Mouse (Mus musculus) intestine, embryonic 16.5 days (tissue): ENCODE results near the gene Dtd1. TPM values are rescaled to one million over a fixed set of nuclear protein-coding genes. Genes with fewer than 3 reads are reported as not detected.
A peak's percentile ranks its signal among the peaks of the same experiment; 100 is the strongest.

Experiments used
- ATAC-seq: fragments of 200-750 bp; cut with Nextera tagmentation; 2 replicates; pipeline ENCODE4 v1.8.0; 2017; ENCODE audit warnings: moderate TSS enrichment, moderate library complexity
- H3K27ac ChIP-seq: fragments of 300-500 bp; sonication (generic); 2 replicates; pipeline ENCODE4 v1.5.1; 2014; ENCODE audit warnings: mild to moderate bottlenecking, low read length
- H3K27me3 ChIP-seq: fragments of 300-500 bp; sonication (generic); replicated peaks from 2 replicates; pipeline ENCODE4 v1.6.1; 2014; ENCODE audit warnings: low read length, control low read depth, mixed read lengths; ENCODE audit not compliant: control insufficient read depth, insufficient read depth
- H3K36me3 ChIP-seq: fragments of 300-500 bp; sonication (generic); 2 replicates; pipeline ENCODE4 v1.6.1; 2014; ENCODE audit warnings: low read length, control low read depth; ENCODE audit not compliant: control insufficient read depth, insufficient read depth
- H3K4me1 ChIP-seq: fragments of 300-500 bp; sonication (generic); 2 replicates; pipeline ENCODE4 v1.6.1; 2014; ENCODE audit warnings: low read length, control low read depth, mixed read lengths; ENCODE audit not compliant: control insufficient read depth, insufficient read depth
- H3K4me2 ChIP-seq: fragments of 300-500 bp; sonication (generic); 2 replicates; pipeline ENCODE4 v1.6.1; 2014; ENCODE audit warnings: low read depth, low read length, control low read depth
- H3K4me3 ChIP-seq: fragments of 300-500 bp; sonication (generic); 2 replicates; pipeline ENCODE4 v1.5.1; 2014; ENCODE audit warnings: mild to moderate bottlenecking, low read length
- H3K9ac ChIP-seq: fragments of 300-500 bp; sonication (generic); 2 replicates; pipeline ENCODE4 v1.6.1; 2014; ENCODE audit warnings: low read depth, low read length
- H3K9me3 ChIP-seq: fragments of 300-500 bp; sonication (generic); 2 replicates; pipeline ENCODE4 v1.6.1; 2016; ENCODE audit warnings: low read length, control low read depth; ENCODE audit not compliant: control insufficient read depth
- WGBS: fragments of 180-500 bp; shearing (Covaris S2); extraction: QIAGEN DNeasy Blood & Tissue Kit; methylation state at CpG from one replicate; pipeline ENCODE4 v1.1.7; 2014; 5-methylcytosine and 5-hydroxymethylcytosine counted together
- polyA plus RNA-seq: library from polyadenylated mRNA; unstranded; fragments of >200 nt; fragmentation: Nextera tagmentation; extraction: Ambion mirVana; gene quantifications from 2 replicates; pipeline ENCODE4 v1.2.1, GENCODE M21; 2015

The Dtd1 gene
- polyA plus RNA-seq, 1 experiment from 2014 or later = 50.0 TPM

DNA sequence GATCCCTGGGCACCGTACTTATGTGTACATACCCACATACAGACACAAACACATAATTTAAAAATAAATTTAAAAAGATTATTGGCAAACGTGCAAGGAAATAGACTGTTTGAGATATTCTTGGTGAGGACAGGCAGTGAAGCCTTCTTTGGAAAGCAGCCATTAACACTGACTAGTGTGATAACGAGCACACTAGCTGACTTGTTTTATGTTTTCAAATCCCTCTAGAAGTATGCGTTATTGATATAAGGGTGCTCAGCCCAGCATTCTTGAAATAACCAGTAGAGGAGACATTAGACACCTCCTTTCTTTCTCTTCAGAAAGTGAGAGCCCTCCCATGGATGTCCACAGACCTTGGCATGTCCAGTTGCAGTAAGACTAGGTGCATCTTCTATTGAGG is 68.8 kb downstream of the Dtd1 start:
- no peak overlapping the region for H3K4me2 ChIP-seq
- H3K4me3 ChIP-seq = no peak overlapping the region
- no peaks in the 10 kb centered on the region for H3K27me3 ChIP-seq
- ATAC-seq = no peak
- H3K4me1 ChIP-seq = no peaks in the 10 kb centered on the region
- no peak overlapping the region for H3K9ac ChIP-seq
- 82% methylated on average over 4 of the region's 4 CpGs for WGBS
- no peaks in the 10 kb centered on the region for H3K9me3 ChIP-seq
- H3K36me3 ChIP-seq = no peaks in the 10 kb centered on the region
- no peak overlapping the region for H3K27ac ChIP-seq

DNA sequence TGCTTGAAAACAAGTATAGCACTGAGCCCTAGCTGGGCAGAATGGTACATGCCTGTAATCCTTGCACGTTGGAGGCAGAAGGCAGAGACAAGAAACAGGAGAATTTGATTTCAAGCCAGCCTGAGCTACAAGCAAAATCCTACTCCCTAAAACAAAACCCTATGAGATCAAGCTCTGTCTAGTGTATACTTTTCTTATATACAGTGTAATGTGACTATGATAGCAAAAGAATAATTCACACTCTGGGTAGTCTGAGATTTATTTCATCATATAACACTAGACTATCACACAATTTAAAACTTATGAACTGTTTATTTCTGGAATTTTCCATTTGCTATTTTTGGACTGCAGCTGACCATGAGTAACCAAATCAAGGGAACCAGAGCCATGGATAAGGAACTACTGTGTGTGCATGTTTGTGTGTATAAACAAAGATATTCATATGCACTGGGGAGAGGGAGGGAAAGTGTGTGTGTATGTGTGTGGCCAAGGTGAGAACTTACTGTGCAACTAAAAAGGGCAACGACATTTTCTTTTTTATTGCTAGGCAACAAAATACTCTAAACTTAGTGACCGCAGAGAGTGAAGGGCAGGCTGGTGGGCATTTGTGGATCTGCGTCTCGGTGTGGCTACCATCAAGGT is 70.7 kb downstream of the Dtd1 start:
- H3K4me1 ChIP-seq = no peaks in the 10 kb centered on the region
- H3K4me3 ChIP-seq = no peak overlapping the region
- H3K9ac ChIP-seq = no peak overlapping the region
- ATAC-seq = peak; percentile 52; the same call in 1 of the 2 replicates
- no peaks in the 10 kb centered on the region for H3K27me3 ChIP-seq
- H3K9me3 ChIP-seq = no peaks in the 10 kb centered on the region
- 73% methylated on average over 5 of the region's 5 CpGs for WGBS
- H3K27ac ChIP-seq = no peak overlapping the region
- H3K4me2 ChIP-seq = no peak overlapping the region
- no peaks in the 10 kb centered on the region for H3K36me3 ChIP-seq

DNA sequence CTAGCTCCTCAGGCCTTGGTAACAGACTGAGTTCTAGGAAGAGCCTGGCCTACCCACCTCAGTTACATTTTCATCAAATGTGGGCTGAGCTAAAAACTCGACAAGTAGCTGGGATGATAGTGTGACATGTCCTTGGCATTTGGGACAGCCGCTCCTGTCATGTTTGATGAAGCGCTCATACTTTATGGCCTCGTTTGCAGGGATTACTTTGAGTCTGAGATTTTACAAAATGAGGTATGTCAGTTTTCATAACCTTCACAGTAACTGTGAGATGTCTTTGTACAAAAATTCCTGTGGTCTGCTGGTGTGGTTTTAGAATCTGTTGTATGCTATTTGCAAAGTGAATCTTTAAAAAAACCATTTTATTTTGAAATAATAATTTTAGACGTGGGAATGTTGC is 72.7 kb downstream of the Dtd1 start:
- Histone ChIP-seq H3K27ac (no peak overlapping the region), H3K4me1 (no peaks in the 10 kb centered on the region; the same call in 1 of the 2 replicates), H3K27me3 (no peaks in the 10 kb centered on the region), H3K4me3 (no peak overlapping the region), H3K4me2 (no peak overlapping the region), H3K9me3 (no peaks in the 10 kb centered on the region), H3K36me3 (no peaks in the 10 kb centered on the region), H3K9ac (no peak overlapping the region)
- ATAC-seq = no peak
- WGBS = 76% methylated on average over 5 of the region's 5 CpGs

DNA sequence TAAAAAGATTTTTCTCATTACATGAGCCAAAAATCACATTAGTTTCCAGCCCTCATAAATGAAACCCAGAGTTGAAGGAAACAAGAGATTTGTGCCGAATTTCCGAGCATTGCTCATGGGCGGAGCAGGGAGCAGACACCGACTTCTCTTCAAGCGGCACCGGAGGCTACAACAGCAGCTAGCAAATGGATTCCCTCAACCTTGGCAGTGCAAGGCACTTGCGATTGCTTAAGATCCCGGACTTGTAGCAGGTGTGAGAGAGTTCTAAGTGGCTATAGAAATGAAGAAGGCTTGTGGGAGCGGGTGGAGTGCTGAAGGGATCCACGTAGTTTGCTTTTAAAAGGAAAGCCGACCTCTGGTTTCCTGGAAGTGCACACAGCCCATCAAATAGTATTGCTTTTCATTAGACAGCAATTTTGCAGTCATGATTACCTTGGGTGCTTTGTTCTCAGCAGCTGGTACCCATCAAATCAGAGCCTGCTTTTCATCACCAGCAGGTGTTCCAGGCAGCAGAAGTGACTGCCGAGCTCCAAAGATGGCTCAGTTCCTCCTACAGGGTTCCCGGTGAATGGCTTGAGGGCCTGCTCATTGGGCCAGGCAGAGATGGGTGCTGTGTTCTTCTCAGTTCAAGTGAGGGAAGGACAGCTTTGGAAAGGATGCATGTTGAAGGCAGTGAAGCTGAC is 77.0 kb downstream of the Dtd1 start:
- Histone ChIP-seq H3K27ac (no peak overlapping the region; the same call in 1 of the 2 replicates), H3K4me2 (no peak overlapping the region), H3K36me3 (no peaks in the 10 kb centered on the region), H3K27me3 (no peaks in the 10 kb centered on the region), H3K4me3 (no peak overlapping the region), H3K9me3 (no peaks in the 10 kb centered on the region), H3K4me1 (no peaks in the 10 kb centered on the region; the same call in 1 of the 2 replicates), H3K9ac (no peak overlapping the region)
- ATAC-seq = peak; percentile 33; the same call in 1 of the 2 replicates
- 51% methylated on average over 13 of the region's 13 CpGs for WGBS

DNA sequence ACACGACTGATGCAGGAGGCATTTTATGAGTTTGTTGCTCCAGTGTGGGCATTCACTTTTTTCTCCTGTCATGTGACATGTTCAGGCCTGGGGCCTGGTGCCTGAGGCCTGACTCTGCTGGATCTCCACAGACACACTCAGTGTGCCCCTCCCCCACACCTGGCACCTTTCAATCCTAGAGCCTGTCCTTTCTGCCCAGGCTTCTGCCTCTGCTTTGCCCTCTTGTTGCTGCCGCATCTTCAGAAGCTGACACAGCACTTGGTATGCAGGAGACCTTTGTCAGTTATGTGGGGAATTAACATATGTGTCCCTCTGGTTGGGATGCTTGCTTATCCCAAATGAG is 77.5 kb downstream of the Dtd1 start:
- H3K27ac ChIP-seq = no peak overlapping the region
- WGBS = 70% methylated on average over 2 of the region's 2 CpGs
- H3K36me3 ChIP-seq = no peaks in the 10 kb centered on the region
- no peak overlapping the region for H3K9ac ChIP-seq
- no peaks in the 10 kb centered on the region; the same call in 1 of the 2 replicates for H3K4me1 ChIP-seq
- ATAC-seq = no peak
- H3K4me2 ChIP-seq = no peak overlapping the region
- H3K4me3 ChIP-seq = no peak overlapping the region
- no peaks in the 10 kb centered on the region for H3K27me3 ChIP-seq
- H3K9me3 ChIP-seq = no peaks in the 10 kb centered on the region

DNA sequence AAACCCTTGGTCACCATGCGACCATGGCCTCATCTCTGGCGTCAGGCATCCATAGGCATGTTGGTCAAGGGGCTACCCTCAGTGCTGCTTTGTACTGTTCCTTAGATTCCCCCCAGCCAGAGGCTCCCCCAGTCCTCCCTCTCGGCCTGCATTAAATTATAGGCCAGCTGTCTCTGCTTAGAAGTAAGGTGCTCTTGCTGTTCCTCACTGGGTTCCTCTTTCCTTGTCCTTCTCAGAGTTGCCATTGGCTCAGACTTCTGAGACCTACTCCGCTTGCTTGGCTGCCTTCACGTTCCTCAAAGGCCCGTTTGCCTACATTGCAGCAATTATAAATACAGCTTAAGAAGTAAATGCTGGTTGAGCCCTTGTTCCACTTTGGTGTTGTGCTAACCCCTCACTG is 79.1 kb downstream of the Dtd1 start:
- Histone ChIP-seq H3K4me2 (no peak overlapping the region), H3K4me1 (no peaks in the 10 kb centered on the region; the same call in 1 of the 2 replicates), H3K36me3 (no peaks in the 10 kb centered on the region), H3K9me3 (no peaks in the 10 kb centered on the region), H3K9ac (no peak overlapping the region), H3K27ac (no peak overlapping the region), H3K4me3 (no peak overlapping the region), H3K27me3 (no peaks in the 10 kb centered on the region)
- ATAC-seq = no peak
- 87% methylated on average over 6 of the region's 6 CpGs for WGBS

DNA sequence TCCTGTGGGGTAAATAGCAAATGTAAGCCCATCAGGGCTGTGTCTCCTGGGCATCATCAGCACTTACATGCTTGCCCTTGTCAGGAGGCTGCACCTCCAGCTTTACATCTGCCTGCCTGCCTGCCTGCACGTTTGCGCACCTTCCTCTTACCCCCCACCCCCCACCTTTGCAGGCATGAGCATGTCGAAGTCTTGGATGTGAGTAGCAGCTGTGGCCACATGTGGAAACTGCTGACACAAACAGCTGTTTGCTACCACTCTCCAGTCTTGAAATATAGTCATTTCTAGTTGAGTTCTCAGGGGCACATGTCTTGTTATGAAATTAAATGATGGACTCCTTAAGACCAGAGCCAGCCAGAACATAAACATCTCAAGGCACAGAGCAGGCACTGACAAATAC is 79.7 kb downstream of the Dtd1 start:
- WGBS = 50% methylated on average over 3 of the region's 3 CpGs
- Histone ChIP-seq H3K27me3 (no peaks in the 10 kb centered on the region), H3K9ac (no peak overlapping the region), H3K9me3 (no peaks in the 10 kb centered on the region), H3K36me3 (no peaks in the 10 kb centered on the region), H3K4me2 (no peak overlapping the region), H3K27ac (peak overlapping the region; percentile 33; the same call in 1 of the 2 replicates), H3K4me3 (no peak overlapping the region), H3K4me1 (no peaks in the 10 kb centered on the region; the same call in 1 of the 2 replicates)
- peak; percentile 57 for ATAC-seq

DNA sequence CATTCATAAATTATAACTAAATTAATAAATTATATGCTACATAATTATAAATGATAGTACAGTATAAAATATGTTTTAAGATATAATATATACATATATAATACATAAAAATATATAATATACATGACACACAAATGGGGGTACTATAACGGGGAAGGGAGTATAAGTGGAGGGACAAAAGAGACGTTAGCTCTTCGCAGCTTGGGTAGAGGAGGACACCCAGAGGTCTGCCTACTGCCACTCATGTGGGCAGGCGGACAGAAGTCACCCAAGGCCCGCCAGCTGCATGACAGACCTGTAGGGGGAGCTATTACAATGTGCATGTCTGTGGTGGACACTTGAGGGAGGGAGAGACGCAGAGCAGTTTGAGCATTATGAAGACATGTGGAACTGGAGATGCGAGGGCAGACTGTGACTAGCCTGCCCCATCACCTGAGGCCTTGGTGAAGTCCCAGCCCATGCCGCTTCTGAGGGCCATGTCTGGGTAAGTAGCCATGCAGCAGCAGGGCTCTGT is 92.6 kb downstream of the Dtd1 start:
- Histone ChIP-seq H3K9ac (no peak overlapping the region), H3K4me1 (no peaks in the 10 kb centered on the region), H3K9me3 (no peaks in the 10 kb centered on the region), H3K36me3 (no peaks in the 10 kb centered on the region), H3K27ac (no peak overlapping the region), H3K4me2 (no peak overlapping the region), H3K27me3 (no peaks in the 10 kb centered on the region), H3K4me3 (no peak overlapping the region)
- WGBS = 89% methylated on average over 8 of the region's 8 CpGs
- ATAC-seq = no peak

DNA sequence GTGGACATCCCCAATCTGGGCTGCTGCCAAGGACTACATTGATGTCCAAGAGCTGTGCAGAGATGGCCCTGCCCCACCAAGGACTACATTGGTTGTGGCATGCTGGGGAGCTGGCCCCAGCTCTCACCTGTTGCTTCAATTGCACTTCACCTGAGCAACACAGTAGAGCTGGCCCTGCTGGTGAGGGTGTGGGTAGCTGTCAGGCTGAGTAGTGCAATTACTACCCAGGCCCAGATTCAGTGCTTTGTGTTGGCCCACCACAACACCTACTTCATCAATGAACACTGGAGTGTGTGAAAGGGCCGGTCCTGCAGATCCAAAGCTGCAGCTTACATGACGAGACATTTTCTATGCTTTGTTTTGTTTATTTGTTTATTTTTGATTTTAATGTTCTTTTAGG is 93.1 kb downstream of the Dtd1 start:
- Histone ChIP-seq H3K27ac (no peak overlapping the region), H3K4me3 (no peak overlapping the region), H3K9ac (no peak overlapping the region), H3K9me3 (no peaks in the 10 kb centered on the region), H3K4me2 (no peak overlapping the region), H3K27me3 (no peaks in the 10 kb centered on the region), H3K36me3 (no peaks in the 10 kb centered on the region), H3K4me1 (no peaks in the 10 kb centered on the region)
- 92% methylated on average over 2 of the region's 2 CpGs for WGBS
- no peak for ATAC-seq
